Mouse (Mus musculus): ENCODE data around the gene Ptprn2. TPM values are rescaled to one million over a fixed set of nuclear protein-coding genes. Genes with fewer than 3 reads are reported as not detected.
"Not testable (repeated sequence)": the region's sequence is repeated elsewhere in the genome, so short reads cannot be mapped to it uniquely, and the experiment has no call there.

Ptprn2 gene
- total RNA-seq, 2 experiments from 2014 or later = not detected

- DNase-seq (ENCODE audit: low spot score) = not testable (repeated sequence)
Measured at GRCm38 (mm10) chr12:116513788-116514187, 28.3 kb downstream of the Ptprn2 start.

GRCm38 (mm10) chr12:116515824-116516223, 30.3 kb downstream of the Ptprn2 start:
- no peak for DNase-seq (ENCODE audit: low spot score)

- no peak for DNase-seq (ENCODE audit: low spot score)
Measured at GRCm38 (mm10) chr12:116528861-116529260, 43.3 kb downstream of the Ptprn2 start.

- DNase-seq (ENCODE audit: low spot score) = no peak
Measured at GRCm38 (mm10) chr12:116533281-116533680, 47.8 kb downstream of the Ptprn2 start.

GRCm38 (mm10) chr12:116539305-116539704, 53.8 kb downstream of the Ptprn2 start:
- no peak for DNase-seq (ENCODE audit: low spot score)

- no peak for DNase-seq (ENCODE audit: low spot score)
Measured at GRCm38 (mm10) chr12:116540608-116541007, 55.1 kb downstream of the Ptprn2 start.

GRCm38 (mm10) chr12:116550031-116550430, 64.5 kb downstream of the Ptprn2 start:
- DNase-seq (ENCODE audit: low spot score) = no peak

GRCm38 (mm10) chr12:116551516-116551915, 66.0 kb downstream of the Ptprn2 start:
- no peak for DNase-seq (ENCODE audit: low spot score)

GRCm38 (mm10) chr12:116552306-116552705, 66.8 kb downstream of the Ptprn2 start:
- DNase-seq (ENCODE audit: low spot score) = no peak

- no peak for DNase-seq (ENCODE audit: low spot score)
Measured at GRCm38 (mm10) chr12:116553361-116553760, 67.8 kb downstream of the Ptprn2 start.

GRCm38 (mm10) chr12:116555964-116556363, 70.4 kb downstream of the Ptprn2 start:
- no peak for DNase-seq (ENCODE audit: low spot score)

GRCm38 (mm10) chr12:116564441-116564840, 78.9 kb downstream of the Ptprn2 start:
- no peak for DNase-seq (ENCODE audit: low spot score)

GRCm38 (mm10) chr12:116566672-116567071, 81.2 kb downstream of the Ptprn2 start:
- no peak for DNase-seq (ENCODE audit: low spot score)

GRCm38 (mm10) chr12:116567170-116567569, 81.7 kb downstream of the Ptprn2 start:
- no peak for DNase-seq (ENCODE audit: low spot score)

GRCm38 (mm10) chr12:116569568-116569967, 84.0 kb downstream of the Ptprn2 start:
- DNase-seq (ENCODE audit: low spot score) = no peak

GRCm38 (mm10) chr12:116574102-116574501, 88.6 kb downstream of the Ptprn2 start:
- DNase-seq (ENCODE audit: low spot score) = no peak

GRCm38 (mm10) chr12:116574720-116575119, 89.2 kb downstream of the Ptprn2 start:
- DNase-seq (ENCODE audit: low spot score) = no peak

- DNase-seq (ENCODE audit: low spot score) = not testable (repeated sequence)
Measured at GRCm38 (mm10) chr12:116577917-116578316, 92.4 kb downstream of the Ptprn2 start.

GRCm38 (mm10) chr12:116580827-116581544, 95.5 kb downstream of the Ptprn2 start:
- no peak for DNase-seq (ENCODE audit: low spot score)

GRCm38 (mm10) chr12:116581864-116582263, 96.3 kb downstream of the Ptprn2 start:
- no peak for DNase-seq (ENCODE audit: low spot score)

GRCm38 (mm10) chr12:116582829-116583228, 97.3 kb downstream of the Ptprn2 start:
- DNase-seq (ENCODE audit: low spot score) = no peak

- no peak for DNase-seq (ENCODE audit: low spot score)
Measured at GRCm38 (mm10) chr12:116585001-116585400, 99.5 kb downstream of the Ptprn2 start.

GRCm38 (mm10) chr12:116586167-116586566, 100.6 kb downstream of the Ptprn2 start:
- no peak for DNase-seq (ENCODE audit: low spot score)

- DNase-seq (ENCODE audit: low spot score) = no peak
Measured at GRCm38 (mm10) chr12:116587548-116587947, 102.0 kb downstream of the Ptprn2 start.

Data from gastrocnemius, adult 18-20 months (tissue).